In the genomic region with DNA sequence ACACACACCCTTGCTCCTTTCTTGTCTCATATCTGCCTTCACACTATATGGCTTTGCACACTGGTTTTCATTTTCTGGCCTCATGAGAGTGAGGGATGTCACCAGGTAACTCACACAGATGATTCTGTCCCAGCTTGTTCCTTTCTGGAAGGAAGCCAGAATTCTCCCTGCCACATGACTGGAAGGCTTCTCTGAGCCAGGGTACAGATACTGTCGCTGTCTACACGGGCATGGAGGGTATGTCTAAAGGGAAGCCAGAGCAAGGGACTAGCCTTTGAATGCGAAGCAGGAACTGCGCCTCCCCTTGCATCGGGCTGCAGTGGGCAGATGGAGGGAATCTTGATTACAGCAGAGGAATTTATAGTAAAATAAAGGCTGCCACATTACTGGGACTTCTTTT, we compare ENCODE assay signal across 16 mouse cellular contexts.
DNase-seq lines count a peak whose midpoint lies in the region; ATAC-seq lines count a peak whose summit lies in the region.
"Had no signal": no experiment of that assay in that cellular context is flagged by ENCODE, and none has a peak within 500 bp of the region (broad histone marks: within the 10 kb centered on the region; RNA-seq: fewer than 3 reads in every experiment).

No protein-coding gene starts in this region.

- H3K36me3 ChIP-seq in heart, embryonic 12.5 days = no peaks in the 10 kb centered on the region
- no peaks in the 10 kb centered on the region for H3K36me3 ChIP-seq in hindbrain, embryonic 16.5 days (ENCODE audit: control insufficient read depth, insufficient read depth, low read length)
- no peaks in the 10 kb centered on the region for H3K36me3 ChIP-seq in hindbrain, embryonic 10.5 days
- H3K36me3 ChIP-seq: hindbrain, embryonic 13.5 days; lung, embryonic 15.5 days; midbrain, embryonic 13.5 days had no signal

- peak; percentile 58 to 74 for DNase-seq in cerebellum, postnatal 10 days
- DNase-seq in cerebellum, adult 9-10 months = no peak
- no peak for DNase-seq in heart, postnatal 36 days
- DNase-seq in hindbrain, embryonic 10.5 days (ENCODE audit: low spot score) = no peak
- peak; percentile 16 for DNase-seq in urinary bladder, postnatal 14 days (ENCODE audit: low spot score)
- DNase-seq in urinary bladder, postnatal 10 days (ENCODE audit: low spot score) = no peak
- DNase-seq: adrenal gland, adult 2 months; gastrocnemius, postnatal 14 days; thymus, adult 18-20 months had no signal

- H3K9me3 ChIP-seq in heart, embryonic 12.5 days (replicated peaks) = no peaks in the 10 kb centered on the region
- no peaks in the 10 kb centered on the region for H3K9me3 ChIP-seq in hindbrain, embryonic 16.5 days (ENCODE audit: control insufficient read depth, low read length)
- H3K9me3 ChIP-seq in hindbrain, embryonic 10.5 days = no peaks in the 10 kb centered on the region
- H3K9me3 ChIP-seq: hindbrain, embryonic 13.5 days; lung, embryonic 15.5 days; midbrain, embryonic 13.5 days had no signal

- intact Hi-C loops in heart, postnatal 36 days (cut with DNase I) = no loop called here

- peaks cover 28% of the 10 kb centered on the region for H3K4me1 ChIP-seq in heart, embryonic 12.5 days (replicated peaks)
- no peaks in the 10 kb centered on the region for H3K4me1 ChIP-seq in hindbrain, embryonic 16.5 days (ENCODE audit: control insufficient read depth, insufficient read depth, low read depth, low read length)
- H3K4me1 ChIP-seq in hindbrain, embryonic 10.5 days (replicated peaks) = peaks cover 3% of the 10 kb centered on the region; the same call in 1 of the 2 replicates
- H3K4me1 ChIP-seq: midbrain, embryonic 13.5 days had no signal

- H3K9ac ChIP-seq in heart, embryonic 12.5 days = no peak overlapping the region
- H3K9ac ChIP-seq in hindbrain, embryonic 16.5 days (ENCODE audit: low read depth, low read length) = no peak overlapping the region
- H3K9ac ChIP-seq: hindbrain, embryonic 13.5 days; lung, embryonic 15.5 days; midbrain, embryonic 13.5 days had no signal

- no peak overlapping the region for H3K27ac ChIP-seq in heart, embryonic 12.5 days (ENCODE audit: poor library complexity, severe bottlenecking)
- H3K27ac ChIP-seq in hindbrain, embryonic 16.5 days (ENCODE audit: low read depth, low read length) = no peak overlapping the region
- no peak overlapping the region for H3K27ac ChIP-seq in hindbrain, embryonic 10.5 days
- H3K27ac ChIP-seq: hindbrain, embryonic 13.5 days; lung, embryonic 15.5 days; midbrain, embryonic 13.5 days had no signal

- H3K4me3 ChIP-seq in heart, embryonic 12.5 days = no peak overlapping the region
- H3K4me3 ChIP-seq in hindbrain, embryonic 16.5 days (ENCODE audit: low read length) = no peak overlapping the region
- H3K4me3 ChIP-seq in hindbrain, embryonic 10.5 days = no peak overlapping the region
- H3K4me3 ChIP-seq: hindbrain, embryonic 13.5 days; lung, embryonic 15.5 days; midbrain, embryonic 13.5 days had no signal

- H3K4me2 ChIP-seq in heart, embryonic 12.5 days = no peak overlapping the region
- H3K4me2 ChIP-seq in hindbrain, embryonic 16.5 days (ENCODE audit: low read length) = no peak overlapping the region
- H3K4me2 ChIP-seq: hindbrain, embryonic 13.5 days; liver, embryonic 11.5 days; lung, embryonic 15.5 days; midbrain, embryonic 13.5 days had no signal

- H3K27me3 ChIP-seq in heart, embryonic 12.5 days (replicated peaks) = no peaks in the 10 kb centered on the region
- H3K27me3 ChIP-seq in hindbrain, embryonic 16.5 days (replicated peaks; ENCODE audit: control insufficient read depth, insufficient read depth, low read length) = no peaks in the 10 kb centered on the region
- no peaks in the 10 kb centered on the region for H3K27me3 ChIP-seq in hindbrain, embryonic 10.5 days (ENCODE audit: insufficient read depth, poor library complexity, severe bottlenecking)
- H3K27me3 ChIP-seq: hindbrain, embryonic 13.5 days; lung, embryonic 15.5 days; midbrain, embryonic 13.5 days had no signal

- WGBS in heart, embryonic 12.5 days = 52% methylated on average over 5 of the region's 5 CpGs
- WGBS in hindbrain, embryonic 16.5 days = 67% methylated on average over 5 of the region's 5 CpGs
- WGBS in hindbrain, embryonic 10.5 days = 88% methylated on average over 5 of the region's 5 CpGs

- ATAC-seq in heart, embryonic 12.5 days (ENCODE audit: insufficient number of reproducible peaks, low FRiP score) = peak; percentile 45; the same call in 1 of the 2 replicates
- ATAC-seq in hindbrain, embryonic 16.5 days = 0 out of 2 replicates have a peak, but pooled peaks have one; percentile 34
- ATAC-seq: intestine, postnatal 0 days; midbrain, embryonic 13.5 days had no signal

Comparison
In these comparisons a context has a peak if more than half of its experiments do, and no peak if none do; other contexts are left out.
1. DNase-seq: peak in cerebellum, postnatal 10 days (2 of 2) and urinary bladder, postnatal 14 days (single experiment); none in cerebellum, adult 9-10 months (single experiment), heart, postnatal 36 days (0 of 2), hindbrain, embryonic 10.5 days (single experiment) and urinary bladder, postnatal 10 days (single experiment).